Mouse (Mus musculus) neural tube, embryonic 14.5 days (tissue): ENCODE data around the gene Colec11. TPM values are rescaled to one million over a fixed set of nuclear protein-coding genes. Genes with fewer than 3 reads are reported as not detected.
A peak's percentile ranks its signal among the peaks of the same experiment; 100 is the strongest.

Experiments
- ATAC-seq: fragments of 200-750 bp; cut with Nextera tagmentation; 2 replicates; pipeline ENCODE4 v1.8.0; 2017; ENCODE audit warnings: low read depth, mild to moderate bottlenecking, moderate TSS enrichment, moderate library complexity
- H3K27ac ChIP-seq: fragments of 300-500 bp; sonication (generic); 2 replicates; pipeline ENCODE4 v1.5.1; 2014; ENCODE audit warnings: low read depth, mild to moderate bottlenecking, control low read depth, low read length, moderate library complexity, mixed read lengths
- H3K27me3 ChIP-seq: fragments of 300-500 bp; sonication (generic); 2 replicates; pipeline ENCODE4 v1.6.1; 2014; ENCODE audit warnings: low read length; ENCODE audit not compliant: control insufficient read depth, insufficient read depth
- H3K36me3 ChIP-seq: fragments of 300-500 bp; sonication (generic); 2 replicates; pipeline ENCODE4 v1.6.1; 2014; ENCODE audit warnings: low read length, mixed read lengths; ENCODE audit not compliant: control insufficient read depth, insufficient read depth
- H3K4me1 ChIP-seq: fragments of 300-500 bp; sonication (generic); 2 replicates; pipeline ENCODE4 v1.6.1; 2014; ENCODE audit warnings: low read length; ENCODE audit not compliant: control insufficient read depth, insufficient read depth
- H3K4me2 ChIP-seq: fragments of 300-500 bp; sonication (generic); 2 replicates; pipeline ENCODE4 v1.6.1; 2014; ENCODE audit warnings: mild to moderate bottlenecking, low read depth, low read length, control low read depth
- H3K4me3 ChIP-seq: fragments of 300-500 bp; sonication (generic); 2 replicates; pipeline ENCODE4 v1.5.1; 2014; ENCODE audit warnings: low read depth, low read length, control low read depth, mixed read lengths
- H3K9ac ChIP-seq: fragments of 300-500 bp; sonication (generic); replicated peaks from 2 replicates; pipeline ENCODE4 v1.6.1; 2014; ENCODE audit warnings: low read depth, mild to moderate bottlenecking, control low read depth, low read length, mixed read lengths
- H3K9me3 ChIP-seq: fragments of 300-500 bp; sonication (generic); 2 replicates; pipeline ENCODE4 v1.6.1; 2016; ENCODE audit warnings: low read length; ENCODE audit not compliant: control insufficient read depth
- WGBS: fragments of 180-500 bp; shearing (Covaris S2); extraction: QIAGEN DNeasy Blood & Tissue Kit; methylation state at CpG from one replicate; pipeline ENCODE4 v1.1.7; 2014; 5-methylcytosine and 5-hydroxymethylcytosine counted together
- polyA plus RNA-seq: library from polyadenylated mRNA; unstranded; fragments of >200 nt; fragmentation: Nextera tagmentation; extraction: Ambion mirVana; gene quantifications from 2 replicates; pipeline ENCODE4 v1.2.1, GENCODE M21; 2014

The Colec11 gene
- polyA plus RNA-seq: 0.80 and 0.94 TPM in 2 replicates

GRCm38 (mm10) chr12:28623195-28623594 lies at the start of gene Colec11:
Gene Colec11, minus strand, starts transcription at chr12:28623377.
- H3K4me1 ChIP-seq: no peaks in the 10 kb centered on the region
- no peak within 1 kb of the TSS for H3K4me3 ChIP-seq
- no peak within 1 kb of the TSS for H3K9ac ChIP-seq
- H3K9me3 ChIP-seq: no peaks in the 10 kb centered on the region
- no peaks in the 10 kb centered on the region for H3K36me3 ChIP-seq
- WGBS: 73% methylated on average over 5 of the region's 5 CpGs
- no peak for ATAC-seq
- H3K27ac ChIP-seq: no peak within 1 kb of the TSS
- H3K4me2 ChIP-seq: no peak within 1 kb of the TSS
- no peaks in the 10 kb centered on the region for H3K27me3 ChIP-seq

DNA sequence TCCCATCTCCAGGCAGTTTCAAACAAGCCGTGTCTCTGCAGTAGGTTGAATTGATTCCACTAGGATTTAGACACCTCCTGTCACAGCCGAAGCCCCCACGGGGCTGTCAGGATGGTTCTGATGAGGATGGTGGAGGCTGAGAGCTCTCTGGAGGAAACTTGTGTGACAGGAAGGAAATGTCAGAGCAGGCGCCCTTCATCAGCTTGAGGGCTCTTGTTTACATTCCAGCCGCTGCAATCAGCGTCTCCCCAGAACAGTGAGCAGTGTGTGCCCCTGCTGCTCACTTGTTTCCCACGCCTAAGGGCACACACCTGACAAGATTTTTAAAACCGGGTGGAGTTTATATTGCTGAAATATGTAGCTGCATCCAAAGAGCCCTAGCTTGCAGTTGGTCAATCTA lies 44.1 kb upstream of the Colec11 start:
- no peak for ATAC-seq
- no peak overlapping the region for H3K27ac ChIP-seq
- no peak overlapping the region for H3K4me3 ChIP-seq
- no peak overlapping the region for H3K4me2 ChIP-seq
- 58% methylated on average over 8 of the region's 8 CpGs for WGBS
- no peaks in the 10 kb centered on the region for H3K27me3 ChIP-seq
- H3K4me1 ChIP-seq: no peaks in the 10 kb centered on the region
- H3K9ac ChIP-seq: no peak overlapping the region
- H3K36me3 ChIP-seq: no peaks in the 10 kb centered on the region
- H3K9me3 ChIP-seq: no peaks in the 10 kb centered on the region

- Histone ChIP-seq H3K27ac (no peak overlapping the region), H3K9ac (no peak overlapping the region), H3K9me3 (no peaks in the 10 kb centered on the region), H3K36me3 (no peaks in the 10 kb centered on the region), H3K4me1 (no peaks in the 10 kb centered on the region), H3K4me2 (no peak overlapping the region), H3K4me3 (no peak overlapping the region), H3K27me3 (no peaks in the 10 kb centered on the region)
- no peak for ATAC-seq
- WGBS: 69% methylated on average over 4 of the region's 4 CpGs
These were observed 43.6 kb upstream of the Colec11 start for GRCm38 (mm10) chr12:28666734-28667133.

GRCm38 (mm10) chr12:28662628-28663027 lies 39.5 kb upstream of the Colec11 start:
- H3K4me1 ChIP-seq: no peaks in the 10 kb centered on the region
- no peak overlapping the region for H3K27ac ChIP-seq
- WGBS: 86% methylated on average over 4 of the region's 4 CpGs
- H3K9me3 ChIP-seq: no peaks in the 10 kb centered on the region
- no peak overlapping the region for H3K4me3 ChIP-seq
- no peak overlapping the region for H3K4me2 ChIP-seq
- no peaks in the 10 kb centered on the region for H3K27me3 ChIP-seq
- H3K9ac ChIP-seq: no peak overlapping the region
- ATAC-seq: no peak
- peaks cover 29% of the 10 kb centered on the region for H3K36me3 ChIP-seq

GRCm38 (mm10) chr12:28649141-28650110 lies 26.2 kb upstream of the Colec11 start, which contains the start of gene Rnaseh1:
Gene Rnaseh1, plus strand, starts transcription at chr12:28649602.
- Histone ChIP-seq H3K4me3 (peak within 1 kb of the TSS; percentile 72), H3K36me3 (peaks cover 6% of the 10 kb centered on the region; the same call in 1 of the 2 replicates), H3K4me2 (peak within 1 kb of the TSS; percentile 92), H3K4me1 (peaks cover 6% of the 10 kb centered on the region), H3K9ac (peak within 1 kb of the TSS; percentile 70), H3K27me3 (no peaks in the 10 kb centered on the region), H3K27ac (peak within 1 kb of the TSS; percentile 87), H3K9me3 (no peaks in the 10 kb centered on the region)
- WGBS: 1% methylated on average over 52 of the region's 52 CpGs
- peak; percentile 97 for ATAC-seq

GRCm38 (mm10) chr12:28638778-28639177 lies 15.6 kb upstream of the Colec11 start:
- H3K9me3 ChIP-seq: no peaks in the 10 kb centered on the region
- WGBS: 79% methylated on average over 2 of the region's 2 CpGs
- no peak for ATAC-seq

DNA sequence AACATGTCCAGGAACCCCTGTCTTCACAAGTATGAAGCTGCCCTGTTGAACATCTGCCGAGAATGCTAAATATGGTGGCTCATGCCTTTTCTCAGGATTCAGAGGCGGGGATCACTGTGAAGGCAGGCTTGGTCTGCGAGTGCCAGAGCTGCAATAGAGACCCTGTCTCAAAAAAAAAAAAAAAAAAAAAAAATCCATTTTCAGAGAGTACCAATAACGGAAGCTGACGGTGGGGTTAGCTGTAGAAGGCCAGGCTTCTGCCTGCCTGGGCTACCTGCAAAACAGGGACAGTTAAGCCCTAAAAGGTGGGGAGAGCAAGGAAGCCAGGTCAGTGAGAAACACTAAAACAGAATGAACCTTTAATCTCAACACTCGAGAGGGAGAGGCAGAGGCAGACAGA lies 13.4 kb upstream of the Colec11 start:
- Histone ChIP-seq H3K9ac (no peak overlapping the region), H3K27me3 (no peaks in the 10 kb centered on the region), H3K4me3 (peak overlapping the region; percentile 86; the same call in 1 of the 2 replicates), H3K36me3 (peaks cover 22% of the 10 kb centered on the region), H3K4me1 (peaks cover 8% of the 10 kb centered on the region), H3K4me2 (peak overlapping the region; percentile 43), H3K9me3 (no peaks in the 10 kb centered on the region), H3K27ac (no peak overlapping the region)
- no peak for ATAC-seq
- 90% methylated on average over 6 of the region's 6 CpGs for WGBS

More at GRCm38 (mm10) chr12:28638778-28639177, 15.6 kb upstream of the Colec11 start:
- Histone ChIP-seq H3K27ac (no peak overlapping the region), H3K4me3 (no peak overlapping the region), H3K4me1 (peaks cover 8% of the 10 kb centered on the region), H3K9ac (no peak overlapping the region), H3K4me2 (no peak overlapping the region), H3K27me3 (no peaks in the 10 kb centered on the region), H3K36me3 (peaks cover under 1% of the 10 kb centered on the region; the same call in 1 of the 2 replicates)

GRCm38 (mm10) chr12:28635535-28636476 lies 12.6 kb upstream of the Colec11 start, which contains the start of gene Rps7:
Gene Rps7, minus strand, starts transcription at chr12:28635953.
- Histone ChIP-seq H3K36me3 (peaks cover 29% of the 10 kb centered on the region), H3K27me3 (no peaks in the 10 kb centered on the region), H3K9ac (peak within 1 kb of the TSS; percentile 94), H3K9me3 (no peaks in the 10 kb centered on the region), H3K4me2 (peak within 1 kb of the TSS; percentile 60), H3K4me1 (peaks cover 8% of the 10 kb centered on the region), H3K27ac (peak within 1 kb of the TSS; percentile 87), H3K4me3 (peak within 1 kb of the TSS; percentile 86)
- WGBS: 6% methylated on average over 69 of the region's 69 CpGs
- ATAC-seq: peak; percentile 98
